Mouse (Mus musculus) kidney, embryonic 14.5 days (tissue): ENCODE data around the gene Mc3r. TPM values are rescaled to one million over a fixed set of nuclear protein-coding genes. Genes with fewer than 3 reads are reported as not detected.

Source experiments
- ATAC-seq: fragments of 200-750 bp; cut with Nextera tagmentation; 2 replicates; pipeline ENCODE4 v1.8.0; 2017; ENCODE audit warnings: moderate number of reproducible peaks, mild to moderate bottlenecking, moderate TSS enrichment, moderate library complexity; ENCODE audit not compliant: low FRiP score, low TSS enrichment
- H3K27ac ChIP-seq: fragments of 300-500 bp; sonication (generic); 2 replicates; pipeline ENCODE4 v1.5.1; 2014; ENCODE audit warnings: low read depth, mild to moderate bottlenecking, low read length, moderate library complexity, mixed read lengths
- H3K27me3 ChIP-seq: fragments of 300-500 bp; sonication (generic); 2 replicates; pipeline ENCODE4 v1.6.1; 2014; ENCODE audit warnings: mild to moderate bottlenecking, low read length; ENCODE audit not compliant: control insufficient read depth, insufficient read depth
- H3K36me3 ChIP-seq: fragments of 300-500 bp; sonication (generic); 2 replicates; pipeline ENCODE4 v1.6.1; 2014; ENCODE audit warnings: low read length, mixed read lengths; ENCODE audit not compliant: control insufficient read depth, insufficient read depth
- H3K4me1 ChIP-seq: fragments of 300-500 bp; sonication (generic); 2 replicates; pipeline ENCODE4 v1.6.1; 2014; ENCODE audit warnings: low read length, mixed read lengths; ENCODE audit not compliant: control insufficient read depth, insufficient read depth
- H3K4me2 ChIP-seq: fragments of 300-500 bp; sonication (generic); replicated peaks from 2 replicates; pipeline ENCODE4 v1.6.1; 2014; ENCODE audit warnings: low read depth, mild to moderate bottlenecking, low read length
- H3K4me3 ChIP-seq: fragments of 300-500 bp; sonication (generic); 2 replicates; pipeline ENCODE4 v1.5.1; 2014; ENCODE audit warnings: mild to moderate bottlenecking, low read length
- H3K9ac ChIP-seq: fragments of 300-500 bp; sonication (generic); 2 replicates; pipeline ENCODE4 v1.6.1; 2014; ENCODE audit warnings: low read depth, mild to moderate bottlenecking, low read length, moderate library complexity
- H3K9me3 ChIP-seq: fragments of 300-500 bp; sonication (generic); 2 replicates; pipeline ENCODE4 v1.6.1; 2016; ENCODE audit warnings: low read length; ENCODE audit not compliant: control insufficient read depth
- WGBS: fragments of 180-500 bp; shearing (Covaris S2); extraction: QIAGEN DNeasy Blood & Tissue Kit; methylation state at CpG from one replicate; pipeline ENCODE4 v1.1.7; 2014; 5-methylcytosine and 5-hydroxymethylcytosine counted together
- polyA plus RNA-seq: library from polyadenylated mRNA; unstranded; fragments of >200 nt; fragmentation: Nextera tagmentation; extraction: Ambion mirVana; gene quantifications from 2 replicates; pipeline ENCODE4 v1.2.1, GENCODE M21; 2014

Mc3r gene
- polyA plus RNA-seq, 1 experiment from 2014 or later, result not detected

- Histone ChIP-seq H3K27ac (no peak overlapping the region), H3K4me3 (no peak overlapping the region), H3K4me1 (no peaks in the 10 kb centered on the region), H3K36me3 (no peaks in the 10 kb centered on the region), H3K9me3 (no peaks in the 10 kb centered on the region), H3K27me3 (no peaks in the 10 kb centered on the region; the same call in 1 of the 2 replicates), H3K9ac (no peak overlapping the region), H3K4me2 (no peak overlapping the region)
- 45% methylated on average over 5 of the region's 5 CpGs for WGBS
- ATAC-seq, result no peak
Measured at GRCm38 (mm10) chr2:172219186-172219585, 29.1 kb upstream of the Mc3r start.

- 8% methylated on average over 16 of the region's 16 CpGs for WGBS
- Histone ChIP-seq H3K9me3 (no peaks in the 10 kb centered on the region), H3K27ac (no peak overlapping the region), H3K27me3 (no peaks in the 10 kb centered on the region; the same call in 1 of the 2 replicates), H3K4me3 (no peak overlapping the region), H3K36me3 (no peaks in the 10 kb centered on the region), H3K9ac (no peak overlapping the region), H3K4me2 (no peak overlapping the region), H3K4me1 (no peaks in the 10 kb centered on the region)
- ATAC-seq, result no peak
Measured at GRCm38 (mm10) chr2:172221656-172222393, 26.5 kb upstream of the Mc3r start.

- no peak for ATAC-seq
- no peaks in the 10 kb centered on the region for H3K36me3 ChIP-seq
- no peak overlapping the region for H3K9ac ChIP-seq
- H3K27me3 ChIP-seq, result no peaks in the 10 kb centered on the region; the same call in 1 of the 2 replicates
- no peak overlapping the region for H3K4me3 ChIP-seq
- H3K9me3 ChIP-seq, result no peaks in the 10 kb centered on the region
- no peak overlapping the region for H3K4me2 ChIP-seq
- 23% methylated on average over 6 of the region's 6 CpGs for WGBS
- no peaks in the 10 kb centered on the region for H3K4me1 ChIP-seq
- H3K27ac ChIP-seq, result no peak overlapping the region
Measured at GRCm38 (mm10) chr2:172222394-172222785, 25.9 kb upstream of the Mc3r start.

- no peak overlapping the region for H3K4me2 ChIP-seq
- no peaks in the 10 kb centered on the region; the same call in 1 of the 2 replicates for H3K27me3 ChIP-seq
- H3K9ac ChIP-seq, result no peak overlapping the region
- H3K27ac ChIP-seq, result no peak overlapping the region
- no peaks in the 10 kb centered on the region for H3K4me1 ChIP-seq
- no peak for ATAC-seq
- H3K36me3 ChIP-seq, result no peaks in the 10 kb centered on the region
- 81% methylated on average over 7 of the region's 7 CpGs for WGBS
- H3K4me3 ChIP-seq, result no peak overlapping the region
- peaks cover 2% of the 10 kb centered on the region; the same call in 1 of the 2 replicates for H3K9me3 ChIP-seq
Measured at GRCm38 (mm10) chr2:172222891-172223290, 25.4 kb upstream of the Mc3r start.

GRCm38 (mm10) chr2:172223451-172224200 lies 24.7 kb upstream of the Mc3r start:
- Histone ChIP-seq H3K4me1 (no peaks in the 10 kb centered on the region), H3K4me3 (no peak overlapping the region), H3K36me3 (no peaks in the 10 kb centered on the region), H3K27me3 (no peaks in the 10 kb centered on the region; the same call in 1 of the 2 replicates), H3K4me2 (no peak overlapping the region), H3K9me3 (peaks cover 4% of the 10 kb centered on the region; the same call in 1 of the 2 replicates), H3K9ac (no peak overlapping the region), H3K27ac (no peak overlapping the region)
- ATAC-seq, result no peak
- 84% methylated on average over 8 of the region's 8 CpGs for whole genome bisulfite sequencing

GRCm38 (mm10) chr2:172226945-172227344 lies 21.3 kb upstream of the Mc3r start:
- no peak for ATAC-seq
- H3K4me3 ChIP-seq, result no peak overlapping the region

GRCm38 (mm10) chr2:172227808-172228207 lies 20.5 kb upstream of the Mc3r start:
- 94% methylated on average over 3 of the region's 3 CpGs for WGBS
- no peak overlapping the region for H3K9ac ChIP-seq
- no peaks in the 10 kb centered on the region; the same call in 1 of the 2 replicates for H3K27me3 ChIP-seq
- H3K9me3 ChIP-seq, result peaks cover 4% of the 10 kb centered on the region; the same call in 1 of the 2 replicates
- no peak for ATAC-seq
- H3K36me3 ChIP-seq, result no peaks in the 10 kb centered on the region
- no peaks in the 10 kb centered on the region for H3K4me1 ChIP-seq
- H3K27ac ChIP-seq, result no peak overlapping the region
- no peak overlapping the region for H3K4me3 ChIP-seq
- no peak overlapping the region for H3K4me2 ChIP-seq

More at GRCm38 (mm10) chr2:172226945-172227344, 21.3 kb upstream of the Mc3r start:
- 34% methylated on average over 7 of the region's 7 CpGs for WGBS
- no peaks in the 10 kb centered on the region for H3K4me1 ChIP-seq
- H3K27me3 ChIP-seq, result no peaks in the 10 kb centered on the region; the same call in 1 of the 2 replicates
- no peaks in the 10 kb centered on the region for H3K36me3 ChIP-seq
- peaks cover 4% of the 10 kb centered on the region; the same call in 1 of the 2 replicates for H3K9me3 ChIP-seq
- no peak overlapping the region for H3K27ac ChIP-seq
- H3K4me2 ChIP-seq, result no peak overlapping the region
- no peak overlapping the region for H3K9ac ChIP-seq

GRCm38 (mm10) chr2:172229190-172229589 lies 19.1 kb upstream of the Mc3r start:
- no peaks in the 10 kb centered on the region for H3K27me3 ChIP-seq
- no peak overlapping the region for H3K4me3 ChIP-seq
- ATAC-seq, result no peak
- H3K27ac ChIP-seq, result no peak overlapping the region
- peaks cover 4% of the 10 kb centered on the region; the same call in 1 of the 2 replicates for H3K9me3 ChIP-seq
- 42% methylated on average over 3 of the region's 3 CpGs for WGBS
- H3K9ac ChIP-seq, result no peak overlapping the region
- no peaks in the 10 kb centered on the region for H3K4me1 ChIP-seq
- no peaks in the 10 kb centered on the region for H3K36me3 ChIP-seq
- no peak overlapping the region for H3K4me2 ChIP-seq

- H3K4me3 ChIP-seq, result no peak overlapping the region
- no peaks in the 10 kb centered on the region; the same call in 1 of the 2 replicates for H3K27me3 ChIP-seq
- H3K27ac ChIP-seq, result no peak overlapping the region
- H3K9me3 ChIP-seq, result peaks cover 4% of the 10 kb centered on the region; the same call in 1 of the 2 replicates
- no peak overlapping the region for H3K9ac ChIP-seq
- H3K4me1 ChIP-seq, result no peaks in the 10 kb centered on the region
- H3K4me2 ChIP-seq, result no peak overlapping the region
- no peak for ATAC-seq
- WGBS, result 53% methylated on average over 4 of the region's 4 CpGs
- H3K36me3 ChIP-seq, result no peaks in the 10 kb centered on the region
Measured at GRCm38 (mm10) chr2:172230126-172230525, 18.2 kb upstream of the Mc3r start.
